Comparison of ENCODE assay signal across 18 mouse cellular contexts in the genomic region with DNA sequence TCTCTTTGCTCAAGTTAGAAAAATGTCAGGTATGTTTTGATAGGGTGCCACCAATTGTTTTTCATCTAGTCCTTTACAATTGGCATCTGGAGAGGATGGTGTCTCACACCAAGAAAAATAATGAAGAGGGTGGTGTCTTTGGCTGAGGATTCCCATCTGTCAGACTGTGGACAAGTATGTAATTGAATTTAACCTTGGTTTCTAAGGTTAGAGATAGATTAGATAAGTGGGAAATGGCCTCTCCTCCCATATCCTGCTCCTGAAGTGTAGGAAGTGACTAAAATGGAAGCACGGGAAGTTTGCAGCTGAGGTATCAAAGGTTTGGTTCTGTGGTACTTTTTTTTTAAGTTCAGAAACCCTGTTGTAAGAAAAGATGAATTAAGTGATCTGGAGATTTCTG.
A peak's percentile ranks its signal among the peaks of the same experiment; 100 is the strongest.
DNase-seq lines count a peak whose midpoint lies in the region; ATAC-seq and TF ChIP-seq lines count a peak whose summit lies in the region.
"Had no signal": no experiment of that assay in that cellular context is flagged by ENCODE, and none has a peak within 500 bp of the region (broad histone marks: within the 10 kb centered on the region; RNA-seq: fewer than 3 reads in every experiment).

No protein-coding gene starts in this region.

- H3K4me2 ChIP-seq in heart, postnatal 0 days (ENCODE audit: low read depth, low read length), result no peak overlapping the region
- no peak overlapping the region for H3K4me2 ChIP-seq in lung, embryonic 14.5 days
- H3K4me2 ChIP-seq: heart, embryonic 15.5 days; hindbrain, embryonic 13.5 days; limb, embryonic 15.5 days had no signal

- ATAC-seq in heart, postnatal 0 days (ENCODE audit: insufficient read depth, low read depth), result no peak
- ATAC-seq in lung, embryonic 14.5 days (ENCODE audit: insufficient read depth), result no peak
- ATAC-seq in erythroid progenitor cell, adult 5-6 weeks (replicated peaks; ENCODE audit: low FRiP score, poor library complexity, severe bottlenecking), result no peak
- ATAC-seq: intestine, embryonic 16.5 days had no signal

- TF ChIP-seq POLR2A in lung, adult 2 months (IDR thresholded peaks at IDR 0.05; ENCODE audit: borderline replicate concordance, extremely low read depth, low read depth, low read length), result no peak

- no peaks in the 10 kb centered on the region for H3K36me3 ChIP-seq in heart, postnatal 0 days (replicated peaks; ENCODE audit: control insufficient read depth, insufficient read depth, low read length)
- no peaks in the 10 kb centered on the region for H3K36me3 ChIP-seq in lung, embryonic 14.5 days (ENCODE audit: insufficient read depth)
- H3K36me3 ChIP-seq: forebrain, embryonic 10.5 days; heart, embryonic 15.5 days; hindbrain, embryonic 13.5 days; limb, embryonic 15.5 days had no signal

- no peak overlapping the region for H3K9ac ChIP-seq in heart, postnatal 0 days (replicated peaks; ENCODE audit: low read depth, low read length)
- H3K9ac ChIP-seq in lung, embryonic 14.5 days, result no peak overlapping the region
- H3K9ac ChIP-seq: heart, embryonic 15.5 days; hindbrain, embryonic 13.5 days; limb, embryonic 15.5 days had no signal

- no peak for TF ChIP-seq EP300 in heart, postnatal 0 days (IDR thresholded peaks at IDR 0.05; ENCODE audit: low read depth)

- no peak overlapping the region for H3K4me3 ChIP-seq in heart, postnatal 0 days (ENCODE audit: low read depth, low read length)
- H3K4me3 ChIP-seq in lung, embryonic 14.5 days (ENCODE audit: low read depth, low read length), result no peak overlapping the region
- no peak overlapping the region for H3K4me3 ChIP-seq in lung, adult 2 months (replicated peaks; ENCODE audit: extremely low read depth, low read depth, low read length)
- H3K4me3 ChIP-seq: forebrain, embryonic 10.5 days; heart, embryonic 15.5 days; hindbrain, embryonic 13.5 days; limb, embryonic 15.5 days had no signal

- no peaks in the 10 kb centered on the region for H3K9me3 ChIP-seq in heart, postnatal 0 days (replicated peaks; ENCODE audit: control insufficient read depth, low read length)
- H3K9me3 ChIP-seq in lung, embryonic 14.5 days (ENCODE audit: low read depth, low read length), result no peaks in the 10 kb centered on the region
- H3K9me3 ChIP-seq: forebrain, embryonic 10.5 days; heart, embryonic 15.5 days; hindbrain, embryonic 13.5 days; limb, embryonic 15.5 days had no signal

- DNase-seq in adrenal gland, adult 2 months, result peak; percentile 4
- no peak for DNase-seq in adrenal gland, adult 18-20 months (ENCODE audit: low spot score in 2 of 2)
- DNase-seq in heart, postnatal 0 days (ENCODE audit: low spot score), result no peak
- DNase-seq in heart, postnatal 4 days, result no peak
- peak; percentile 30 for DNase-seq in lung, embryonic 14.5 days
- DNase-seq in lung, adult 2 months, result no peak
- DNase-seq in kidney, postnatal 25 days, result peak; percentile 7 to 43
- DNase-seq: cerebellum, postnatal 10 days; gastrocnemius, postnatal 10 days; right cerebral cortex, adult 18-20 months; thymus, postnatal 4 days had no signal

- no peak for TF ChIP-seq CTCF in heart, postnatal 0 days (IDR thresholded peaks at IDR 0.05; ENCODE audit: low read depth)
- TF ChIP-seq CTCF in lung, embryonic 14.5 days (IDR thresholded peaks at IDR 0.05; ENCODE audit: low read depth), result no peak
- TF ChIP-seq CTCF in lung, adult 2 months (IDR thresholded peaks at IDR 0.05; ENCODE audit: insufficient read depth, low read length), result no peak

- H3K27ac ChIP-seq in heart, postnatal 0 days (ENCODE audit: low read depth), result 0 out of 2 replicates have a peak overlapping the region, but pooled peaks have one; percentile 0
- H3K27ac ChIP-seq in lung, embryonic 14.5 days (ENCODE audit: low read depth), result no peak overlapping the region
- H3K27ac ChIP-seq: forebrain, embryonic 10.5 days; heart, embryonic 15.5 days; hindbrain, embryonic 13.5 days; limb, embryonic 15.5 days had no signal

- WGBS in heart, postnatal 0 days, result 25% methylated on average over 1 of the region's 1 CpGs
- 10% methylated on average over 1 of the region's 1 CpGs for WGBS in lung, embryonic 14.5 days
- WGBS in lung, adult 2 months, result 20% methylated on average over 1 of the region's 1 CpGs

- H3K27me3 ChIP-seq in heart, postnatal 0 days (ENCODE audit: control insufficient read depth, insufficient read depth, low read length), result no peaks in the 10 kb centered on the region
- no peaks in the 10 kb centered on the region for H3K27me3 ChIP-seq in lung, embryonic 14.5 days (ENCODE audit: insufficient read depth, low read length)
- H3K27me3 ChIP-seq: CH12.LX; heart, embryonic 15.5 days; hindbrain, embryonic 13.5 days; limb, embryonic 15.5 days had no signal

- no peaks in the 10 kb centered on the region for H3K4me1 ChIP-seq in heart, postnatal 0 days (ENCODE audit: control insufficient read depth, insufficient read depth)
- no peaks in the 10 kb centered on the region for H3K4me1 ChIP-seq in lung, embryonic 14.5 days (ENCODE audit: insufficient read depth)
- peaks cover 3% of the 10 kb centered on the region for H3K4me1 ChIP-seq in lung, adult 2 months (ENCODE audit: control insufficient read depth, insufficient read depth, low read length)
- H3K4me1 ChIP-seq: forebrain, embryonic 10.5 days; heart, embryonic 15.5 days; hindbrain, embryonic 13.5 days; limb, embryonic 15.5 days had no signal

Comparison
In these comparisons a context has a peak if more than half of its experiments do, and no peak if none do; other contexts are left out.
1. DNase-seq: peak in adrenal gland, adult 2 months (single experiment), lung, embryonic 14.5 days (single experiment) and kidney, postnatal 25 days (2 of 2); none in adrenal gland, adult 18-20 months (0 of 2), heart, postnatal 0 days (single experiment), heart, postnatal 4 days (single experiment) and lung, adult 2 months (single experiment).